Mouse (Mus musculus): Measurements from ENCODE around the gene Fars2.

Fars2 gene

GRCm38 (mm10) chr13:36500370-36500905, 383.2 kb downstream of the Fars2 start:
- in situ Hi-C loops (cut with MboI; ENCODE audit: low sequenced_read_pairs): no loop called here

DNA sequence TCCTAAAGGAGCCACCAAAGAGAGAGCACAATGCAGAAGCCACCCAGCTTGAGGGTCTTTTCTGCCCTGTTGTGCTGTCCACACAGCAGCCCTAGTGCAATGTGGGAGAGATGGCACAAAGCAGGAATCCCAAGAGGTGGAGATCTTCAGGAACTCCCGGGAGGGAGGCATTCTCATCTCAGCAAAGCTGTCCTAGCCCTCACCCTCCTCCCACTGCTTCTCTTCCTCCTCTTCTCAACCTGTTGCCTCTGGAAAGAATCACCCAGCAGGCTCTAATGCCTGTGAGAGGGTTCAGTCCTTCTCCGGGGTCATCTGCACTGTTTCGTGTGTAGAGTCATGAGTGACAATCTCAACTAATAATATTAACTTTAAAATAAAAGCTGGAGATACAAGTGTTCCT, 386.3 kb downstream of the Fars2 start:
- in situ Hi-C loops (cut with MboI; ENCODE audit: low sequenced_read_pairs): no loop called here

DNA sequence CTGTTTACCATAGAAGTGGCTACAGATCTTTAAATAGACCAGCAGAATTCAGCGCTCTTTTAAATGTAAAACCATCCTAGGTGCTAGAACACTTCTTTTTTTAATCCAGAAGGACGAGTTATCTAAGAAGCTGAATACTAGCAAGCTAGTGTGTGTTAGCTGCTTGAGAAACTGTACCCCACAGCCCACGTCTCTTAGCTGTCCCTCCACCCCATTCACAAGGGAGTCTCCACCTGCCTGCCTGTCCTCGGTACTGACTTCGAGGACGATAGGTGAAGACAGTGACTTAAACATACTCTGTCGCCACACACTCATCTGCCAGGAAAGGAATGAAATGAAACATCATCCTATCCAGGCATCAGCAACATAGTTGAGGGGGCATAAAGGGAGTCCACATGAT, 386.8 kb downstream of the Fars2 start:
- in situ Hi-C loops (cut with MboI; ENCODE audit: low sequenced_read_pairs): no loop called here

DNA sequence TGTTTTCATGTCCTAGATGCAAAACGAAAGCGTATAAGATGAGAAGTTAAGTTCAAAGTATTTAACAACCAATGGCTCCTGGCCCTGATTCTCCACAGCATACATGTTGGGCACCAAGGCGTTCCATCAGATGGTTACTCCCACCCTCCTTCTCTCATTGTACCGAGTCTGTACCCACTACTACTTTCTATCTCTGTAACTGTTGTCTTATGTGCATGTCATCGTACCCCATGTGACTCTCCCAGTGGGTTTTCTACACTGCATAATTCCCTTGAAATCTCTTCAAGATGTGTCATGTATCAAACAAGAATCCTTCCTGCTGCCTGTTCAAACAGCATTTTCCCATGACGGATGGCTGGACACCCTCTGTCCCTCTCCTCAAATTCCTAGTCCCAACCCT, 388.5 kb downstream of the Fars2 start:
- in situ Hi-C loops (cut with MboI; ENCODE audit: low sequenced_read_pairs): no loop called here

- in situ Hi-C loops (cut with MboI; ENCODE audit: low sequenced_read_pairs): no loop called here
Measured at GRCm38 (mm10) chr13:36506315-36506714, 389.1 kb downstream of the Fars2 start.

DNA sequence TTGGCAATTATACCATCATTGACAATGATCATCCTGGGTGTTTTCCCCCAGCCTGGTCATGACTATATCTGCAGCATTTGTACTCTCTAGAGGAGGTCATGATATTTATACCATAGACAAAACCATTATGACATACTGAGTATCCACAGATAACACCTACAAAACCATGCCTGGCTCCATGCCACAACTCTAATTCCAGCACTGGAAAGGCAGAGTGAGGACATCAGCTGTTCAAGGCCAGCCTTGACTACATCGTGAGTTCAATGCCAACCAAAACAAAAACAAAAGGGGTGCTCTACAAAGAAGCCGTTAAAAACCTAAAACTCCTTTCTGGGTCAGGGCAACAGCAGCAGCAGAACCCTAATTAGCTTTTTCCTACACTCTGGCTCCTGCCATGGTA, 392.9 kb downstream of the Fars2 start:
- in situ Hi-C loops (cut with MboI; ENCODE audit: low sequenced_read_pairs): no loop called here

- in situ Hi-C loops (cut with MboI; ENCODE audit: low sequenced_read_pairs): no loop called here
Measured at GRCm38 (mm10) chr13:36513126-36513525, 395.9 kb downstream of the Fars2 start.

DNA sequence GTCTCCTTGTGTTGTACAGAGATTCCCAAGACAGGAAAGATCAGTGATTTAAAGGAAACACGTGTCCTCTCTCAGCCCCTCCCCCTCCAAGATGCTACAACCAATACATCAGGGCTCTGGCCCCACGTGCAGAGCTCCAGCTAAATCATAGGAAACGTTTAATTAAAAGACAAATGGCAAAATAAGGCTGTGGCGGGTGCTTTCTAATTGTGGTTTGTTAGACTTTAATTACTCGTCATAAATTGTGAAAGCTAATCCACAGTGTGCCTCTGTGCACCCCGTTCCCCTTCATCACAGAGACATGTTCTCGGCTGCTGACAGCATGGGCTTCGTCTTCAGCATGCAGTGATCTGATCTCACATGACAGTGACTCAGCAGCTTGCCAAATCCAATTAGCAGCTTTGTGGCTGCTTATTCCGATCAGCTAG, 400.9 kb downstream of the Fars2 start:
- in situ Hi-C loops (cut with MboI; ENCODE audit: low sequenced_read_pairs): no loop called here

DNA sequence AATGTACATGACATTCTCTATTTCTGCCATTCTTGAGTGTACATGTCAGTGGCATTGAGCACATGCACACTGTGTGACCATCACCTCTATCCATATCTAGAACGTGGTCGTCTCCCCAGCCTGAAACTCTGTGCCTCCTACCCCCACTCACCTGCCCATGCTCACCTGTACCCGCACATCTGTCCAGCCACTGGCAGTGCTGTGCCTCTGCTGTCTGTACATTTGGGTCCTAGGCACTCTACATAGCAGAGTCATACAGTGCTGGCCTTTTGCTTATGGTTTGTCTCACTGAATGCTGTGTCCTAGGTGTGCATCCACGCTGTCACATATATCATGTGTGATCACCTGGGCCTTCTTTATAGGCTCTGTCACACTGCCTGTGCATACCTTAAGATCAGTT, 410.5 kb downstream of the Fars2 start:
- in situ Hi-C loops (cut with MboI; ENCODE audit: low sequenced_read_pairs): no loop called here

DNA sequence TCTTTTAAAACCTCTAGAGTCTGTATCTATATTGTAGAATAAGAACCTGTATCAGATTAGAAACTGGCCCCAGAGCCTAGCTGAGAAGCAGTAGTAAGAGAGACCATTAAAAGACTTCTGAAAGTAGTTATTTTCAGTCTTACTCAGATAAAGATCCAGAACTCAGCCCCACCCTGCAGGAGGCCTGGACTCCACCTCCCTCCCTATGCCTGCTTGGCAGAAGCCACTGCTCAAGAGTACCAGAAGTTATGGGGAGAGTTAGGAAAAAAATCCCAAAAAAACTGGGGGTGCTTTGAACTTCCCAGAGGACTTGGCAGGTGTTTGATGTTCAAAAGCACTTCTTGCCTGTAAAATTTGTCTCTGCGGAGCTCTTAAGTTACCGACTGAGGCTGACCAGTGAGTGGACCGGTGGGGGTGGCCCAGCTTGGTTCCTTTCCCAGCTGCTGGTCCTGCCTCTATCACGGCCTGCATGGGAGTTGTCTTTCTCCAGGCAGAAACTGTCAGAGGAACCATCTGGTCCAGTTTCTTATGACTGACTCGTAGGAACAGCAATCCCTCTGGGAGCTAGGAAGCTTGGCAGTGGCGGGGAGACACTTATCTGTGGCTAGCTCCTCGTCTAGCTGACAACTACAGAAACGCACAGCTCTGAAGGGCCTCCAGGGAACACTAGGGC, 411.1 kb downstream of the Fars2 start:
- in situ Hi-C loops (cut with MboI; ENCODE audit: low sequenced_read_pairs): no loop called here

DNA sequence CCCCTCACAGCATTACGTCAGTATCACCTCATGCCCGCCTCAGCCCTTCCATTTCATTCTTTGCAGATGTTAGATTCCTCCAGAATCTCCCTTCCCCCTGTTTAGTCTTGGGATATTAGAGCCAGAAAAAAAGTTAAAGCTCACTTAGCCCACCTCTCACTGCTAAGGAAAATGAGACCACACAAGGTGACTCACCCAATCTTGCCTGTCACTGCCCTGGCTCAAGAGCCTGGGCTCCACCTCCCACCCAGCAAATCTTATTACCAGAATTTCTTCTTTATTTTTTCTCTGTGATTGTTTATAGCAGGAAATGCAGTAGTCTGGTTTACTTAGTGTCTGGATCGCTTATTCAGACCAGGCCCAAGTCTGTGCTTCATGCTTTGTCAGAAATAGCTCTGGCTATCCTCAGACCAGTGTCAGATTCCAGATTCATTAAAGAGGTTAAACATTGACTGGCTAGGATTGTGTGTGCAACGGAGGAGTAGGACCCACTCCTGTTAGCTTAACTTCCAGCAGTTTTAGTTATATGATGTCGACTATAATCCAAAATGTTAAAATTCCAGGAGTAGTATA, 412.3 kb downstream of the Fars2 start:
- in situ Hi-C loops (cut with MboI; ENCODE audit: low sequenced_read_pairs): no loop called here

DNA sequence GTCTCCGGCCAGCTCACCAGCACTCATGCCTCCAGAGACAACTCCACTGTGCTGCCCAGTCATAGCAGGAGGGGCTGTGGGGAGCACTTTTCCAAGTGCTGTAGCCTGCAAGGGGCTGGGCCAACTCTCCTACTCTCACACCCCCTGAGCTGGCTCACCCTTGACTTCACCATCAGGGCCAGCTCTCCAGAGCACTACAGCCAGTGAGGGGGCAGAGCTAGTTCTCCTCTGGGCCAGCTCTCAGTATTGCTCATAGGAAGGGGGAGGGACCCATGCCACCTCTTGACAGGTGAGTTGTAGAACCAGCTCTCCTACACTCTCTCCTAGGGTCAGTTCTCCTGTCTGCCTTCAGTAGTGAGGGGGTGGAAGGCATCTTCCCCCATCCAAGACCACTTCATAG, 413.6 kb downstream of the Fars2 start:
- in situ Hi-C loops (cut with MboI; ENCODE audit: low sequenced_read_pairs): no loop called here

DNA sequence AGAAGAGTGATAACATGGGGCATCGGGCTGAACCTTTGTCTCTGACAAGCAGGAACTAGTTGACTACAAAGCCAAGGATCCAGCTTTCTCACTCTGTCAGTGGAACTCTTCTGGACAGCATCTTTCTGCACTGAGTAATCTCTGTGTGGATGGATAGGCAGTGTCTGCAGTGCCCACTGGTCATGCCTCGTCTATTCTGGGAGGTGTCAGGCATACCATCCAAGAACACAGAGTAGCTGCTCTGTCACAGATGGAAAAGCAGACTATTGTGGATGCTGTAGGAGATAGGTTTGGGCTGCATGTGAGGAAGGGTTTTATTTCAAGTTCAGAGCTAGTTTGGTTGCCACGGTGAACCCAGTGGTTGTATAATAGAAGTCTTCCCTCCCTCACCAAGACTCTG, 414.7 kb downstream of the Fars2 start:
- in situ Hi-C loops (cut with MboI; ENCODE audit: low sequenced_read_pairs): no loop called here

DNA sequence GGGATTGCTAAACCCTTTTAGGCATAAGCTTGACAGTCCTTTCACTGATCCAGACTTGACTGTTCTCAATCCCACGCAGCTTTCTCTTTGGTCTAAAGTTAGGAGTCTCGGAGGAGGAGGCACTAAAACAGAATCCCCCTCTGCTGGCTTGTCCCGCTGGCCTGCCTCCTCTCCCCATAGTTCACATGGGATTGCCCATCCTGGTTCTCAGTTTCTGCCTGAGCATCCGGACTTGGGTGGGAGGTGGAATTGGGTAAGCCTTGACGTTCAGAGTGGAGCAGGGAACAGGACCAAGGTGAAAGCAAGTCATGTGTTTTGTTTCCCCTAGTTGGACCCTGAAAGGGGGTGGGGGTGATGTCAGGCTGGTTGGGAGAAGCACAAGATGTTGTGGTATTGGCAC, 415.9 kb downstream of the Fars2 start:
- in situ Hi-C loops (cut with MboI; ENCODE audit: low sequenced_read_pairs): no loop called here

DNA sequence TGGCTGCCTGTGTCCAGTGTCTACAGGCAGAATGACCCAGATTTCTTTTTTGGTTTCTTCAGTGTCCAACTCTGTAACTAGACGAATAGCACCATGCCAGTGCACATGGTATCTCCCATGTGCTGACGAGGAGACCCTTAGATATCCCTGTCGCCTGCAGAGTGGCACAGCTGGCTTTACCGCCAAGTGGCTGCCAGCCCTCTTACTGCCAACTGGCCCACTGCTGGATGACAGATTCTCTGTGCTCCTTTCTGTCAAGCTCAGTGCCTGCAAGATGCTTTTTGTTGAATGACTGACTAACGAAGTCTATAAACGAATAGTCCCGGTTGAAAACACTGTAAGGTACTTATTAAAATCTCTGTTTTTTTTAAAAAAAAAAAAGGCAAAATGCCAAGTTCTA, 416.3 kb downstream of the Fars2 start:
- in situ Hi-C loops (cut with MboI; ENCODE audit: low sequenced_read_pairs): no loop called here

- in situ Hi-C loops (cut with MboI; ENCODE audit: low sequenced_read_pairs): no loop called here
Measured at GRCm38 (mm10) chr13:36533966-36534540, 416.8 kb downstream of the Fars2 start.

GRCm38 (mm10) chr13:36537580-36537979, 420.4 kb downstream of the Fars2 start:
- in situ Hi-C loops (cut with MboI; ENCODE audit: low sequenced_read_pairs): no loop called here

- in situ Hi-C loops (cut with MboI; ENCODE audit: low sequenced_read_pairs): no loop called here
Measured at GRCm38 (mm10) chr13:36538385-36538784, 421.2 kb downstream of the Fars2 start.

GRCm38 (mm10) chr13:36540231-36540630, 423.0 kb downstream of the Fars2 start:
- in situ Hi-C loops (cut with MboI; ENCODE audit: low sequenced_read_pairs): no loop called here

DNA sequence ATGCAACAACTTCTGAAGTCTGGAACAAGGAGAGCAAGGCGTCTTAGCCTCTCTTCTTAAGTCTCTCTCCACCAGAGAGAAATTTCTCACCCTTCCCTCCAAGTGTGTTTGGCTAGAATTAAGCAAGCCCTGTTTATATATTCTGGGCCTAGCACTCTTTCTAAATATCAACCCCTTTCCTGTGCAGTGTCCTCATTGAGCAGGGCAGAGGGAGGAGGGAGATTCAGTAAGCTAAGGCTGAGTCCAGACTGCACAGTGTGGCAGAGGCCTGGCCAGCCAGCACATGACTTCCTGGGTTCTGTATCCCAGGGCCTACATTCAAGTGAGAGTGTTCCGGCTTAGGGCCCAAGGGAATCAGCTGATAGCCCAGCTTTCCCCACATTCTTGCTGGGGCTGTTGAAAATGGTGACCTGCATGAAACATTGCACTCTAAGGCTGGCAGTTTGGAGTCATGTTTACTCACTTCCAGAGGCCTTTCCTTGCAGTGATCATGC, 424.1 kb downstream of the Fars2 start:
- in situ Hi-C loops (cut with MboI; ENCODE audit: low sequenced_read_pairs): no loop called here

GRCm38 (mm10) chr13:36550694-36551093, 433.5 kb downstream of the Fars2 start:
- in situ Hi-C loops (cut with MboI; ENCODE audit: low sequenced_read_pairs): no loop called here

Data from CH12F3 (cell line).